ENCODE assay signal across 12 mouse cellular contexts in the genomic region with DNA sequence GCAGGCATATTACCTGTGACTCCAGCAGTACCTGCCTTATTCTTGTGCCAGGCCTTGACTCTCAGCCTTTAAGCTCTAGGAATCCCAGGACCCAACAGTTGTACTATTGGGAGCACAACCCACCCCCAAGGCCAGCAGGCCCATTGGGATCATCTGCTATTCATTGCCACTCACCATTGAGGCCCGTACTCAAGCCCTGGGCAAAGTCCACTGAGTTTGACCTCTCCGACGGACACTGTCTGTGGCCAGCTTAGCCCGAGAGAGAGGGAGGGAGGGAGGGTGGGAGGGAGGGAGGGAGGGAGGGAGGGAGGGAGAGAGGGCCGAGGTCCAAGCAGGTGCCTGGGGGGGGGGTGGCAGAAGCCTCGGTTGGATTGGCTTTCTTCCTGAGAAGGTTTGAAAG.
"Had no signal": no experiment of that assay in that cellular context is flagged by ENCODE, and none has a peak within 500 bp of the region (broad histone marks: within the 10 kb centered on the region; RNA-seq: fewer than 3 reads in every experiment).

No protein-coding gene starts in this region.

- H3K27ac ChIP-seq: hindbrain, embryonic 15.5 days; limb, embryonic 12.5 days; liver, embryonic 13.5 days; midbrain, embryonic 13.5 days had no signal

- H3K4me2 ChIP-seq: hindbrain, embryonic 15.5 days; limb, embryonic 12.5 days; liver, embryonic 13.5 days; midbrain, embryonic 13.5 days had no signal

- DNase-seq: layer of hippocampus, adult 9-11 months; layer of hippocampus, postnatal 36 days; liver, embryonic 13.5 days; lung, adult 2 months; lung, postnatal 36 days; right cerebral cortex, postnatal 14 days; thymus, postnatal 36 days had no signal

- H3K9ac ChIP-seq: hindbrain, embryonic 15.5 days; limb, embryonic 12.5 days; liver, embryonic 13.5 days; midbrain, embryonic 13.5 days had no signal

- ATAC-seq: intestine, embryonic 16.5 days; lung, postnatal 0 days; midbrain, embryonic 13.5 days had no signal

- H3K9me3 ChIP-seq: hindbrain, embryonic 15.5 days; limb, embryonic 12.5 days; liver, embryonic 13.5 days; midbrain, embryonic 13.5 days had no signal

- H3K4me1 ChIP-seq: hindbrain, embryonic 15.5 days; limb, embryonic 12.5 days; midbrain, embryonic 13.5 days had no signal

- H3K27me3 ChIP-seq: hindbrain, embryonic 15.5 days; limb, embryonic 12.5 days; liver, embryonic 13.5 days; midbrain, embryonic 13.5 days had no signal

- H3K36me3 ChIP-seq: liver, embryonic 13.5 days had no signal

- H3K4me3 ChIP-seq: hindbrain, embryonic 15.5 days; limb, embryonic 12.5 days; liver, embryonic 13.5 days; midbrain, embryonic 13.5 days had no signal
